Mouse (Mus musculus): ENCODE measurements around the gene Runx2. TPM values are rescaled to one million over a fixed set of nuclear protein-coding genes. Genes with fewer than 3 reads are reported as not detected.

The Runx2 gene
- polyA plus RNA-seq, 1 experiment from 2014 or later: 3.0 TPM

- no peak overlapping the region for H3K4me2 ChIP-seq
- ATAC-seq (ENCODE audit: low FRiP score): no peak
- no peak overlapping the region for H3K27ac ChIP-seq
- H3K36me3 ChIP-seq (replicated peaks): no peaks in the 10 kb centered on the region
- no peaks in the 10 kb centered on the region for H3K9me3 ChIP-seq
- 92% methylated on average over 3 of the region's 3 CpGs for WGBS
- H3K4me3 ChIP-seq (replicated peaks): no peak overlapping the region
- no peaks in the 10 kb centered on the region for H3K27me3 ChIP-seq
- H3K9ac ChIP-seq: no peak overlapping the region
- no peaks in the 10 kb centered on the region for H3K4me1 ChIP-seq
Observed at GRCm38 (mm10) chr17:44519356-44519755, 295.2 kb downstream of the Runx2 start.

GRCm38 (mm10) chr17:44518156-44518555 is 296.4 kb downstream of the Runx2 start:
- no peaks in the 10 kb centered on the region for H3K4me1 ChIP-seq
- H3K4me3 ChIP-seq (replicated peaks): no peak overlapping the region
- no peaks in the 10 kb centered on the region for H3K36me3 ChIP-seq (replicated peaks)
- no peak for ATAC-seq (ENCODE audit: low FRiP score)
- H3K9me3 ChIP-seq: no peaks in the 10 kb centered on the region
- no peaks in the 10 kb centered on the region for H3K27me3 ChIP-seq
- H3K9ac ChIP-seq: no peak overlapping the region
- H3K27ac ChIP-seq: no peak overlapping the region
- H3K4me2 ChIP-seq: no peak overlapping the region
- 93% methylated on average over 6 of the region's 6 CpGs for WGBS

- ATAC-seq (ENCODE audit: low FRiP score): no peak
- WGBS: 75% methylated on average over 7 of the region's 7 CpGs
- Histone ChIP-seq H3K9me3 (no peaks in the 10 kb centered on the region), H3K27ac (no peak overlapping the region), H3K9ac (no peak overlapping the region), H3K36me3 (replicated peaks) (no peaks in the 10 kb centered on the region), H3K4me1 (peaks cover 13% of the 10 kb centered on the region), H3K27me3 (no peaks in the 10 kb centered on the region), H3K4me2 (no peak overlapping the region), H3K4me3 (replicated peaks) (no peak overlapping the region)
Observed at GRCm38 (mm10) chr17:44508198-44508715, 306.3 kb downstream of the Runx2 start.

- Histone ChIP-seq H3K9me3 (no peaks in the 10 kb centered on the region), H3K36me3 (replicated peaks) (no peaks in the 10 kb centered on the region), H3K4me2 (no peak overlapping the region), H3K4me1 (peaks cover 13% of the 10 kb centered on the region), H3K27ac (no peak overlapping the region), H3K27me3 (no peaks in the 10 kb centered on the region), H3K9ac (no peak overlapping the region), H3K4me3 (replicated peaks) (no peak overlapping the region)
- no peak for ATAC-seq (ENCODE audit: low FRiP score)
- 86% methylated on average over 3 of the region's 3 CpGs for WGBS
Observed at GRCm38 (mm10) chr17:44507741-44508140, 306.9 kb downstream of the Runx2 start.

GRCm38 (mm10) chr17:44506524-44506923 is 308.1 kb downstream of the Runx2 start:
- Histone ChIP-seq H3K27me3 (no peaks in the 10 kb centered on the region), H3K9ac (no peak overlapping the region), H3K4me3 (replicated peaks) (no peak overlapping the region), H3K4me1 (peaks cover 13% of the 10 kb centered on the region), H3K9me3 (no peaks in the 10 kb centered on the region), H3K4me2 (no peak overlapping the region), H3K36me3 (replicated peaks) (no peaks in the 10 kb centered on the region), H3K27ac (no peak overlapping the region)
- 77% methylated on average over 3 of the region's 3 CpGs for WGBS
- peak; percentile 46; the same call in 1 of the 2 replicates for ATAC-seq (ENCODE audit: low FRiP score)

GRCm38 (mm10) chr17:44504794-44505317 is 309.7 kb downstream of the Runx2 start:
- Histone ChIP-seq H3K27ac (no peak overlapping the region), H3K4me2 (no peak overlapping the region), H3K4me1 (peaks cover 13% of the 10 kb centered on the region), H3K9ac (no peak overlapping the region), H3K9me3 (no peaks in the 10 kb centered on the region), H3K27me3 (no peaks in the 10 kb centered on the region), H3K36me3 (replicated peaks) (no peaks in the 10 kb centered on the region), H3K4me3 (replicated peaks) (no peak overlapping the region)
- WGBS: 91% methylated on average over 10 of the region's 10 CpGs
- ATAC-seq (ENCODE audit: low FRiP score): no peak

GRCm38 (mm10) chr17:44502176-44502575 is 312.4 kb downstream of the Runx2 start:
- H3K27me3 ChIP-seq: no peaks in the 10 kb centered on the region
- no peak overlapping the region for H3K4me3 ChIP-seq (replicated peaks)
- H3K4me2 ChIP-seq: no peak overlapping the region
- no peaks in the 10 kb centered on the region for H3K4me1 ChIP-seq
- H3K9me3 ChIP-seq: no peaks in the 10 kb centered on the region
- ATAC-seq (ENCODE audit: low FRiP score): no peak
- WGBS: 95% methylated on average over 5 of the region's 5 CpGs
- H3K9ac ChIP-seq: no peak overlapping the region
- no peak overlapping the region for H3K27ac ChIP-seq
- no peaks in the 10 kb centered on the region for H3K36me3 ChIP-seq (replicated peaks)

- H3K4me1 ChIP-seq: no peaks in the 10 kb centered on the region
- H3K27ac ChIP-seq: no peak overlapping the region
- H3K36me3 ChIP-seq (replicated peaks): no peaks in the 10 kb centered on the region
- H3K4me3 ChIP-seq (replicated peaks): no peak overlapping the region
- H3K4me2 ChIP-seq: no peak overlapping the region
- no peak overlapping the region for H3K9ac ChIP-seq
- no peak for ATAC-seq (ENCODE audit: low FRiP score)
- H3K9me3 ChIP-seq: no peaks in the 10 kb centered on the region
- H3K27me3 ChIP-seq: no peaks in the 10 kb centered on the region
- WGBS: 85% methylated on average over 11 of the region's 11 CpGs
Observed at GRCm38 (mm10) chr17:44500306-44500899, 314.2 kb downstream of the Runx2 start.

GRCm38 (mm10) chr17:44490164-44490794 is 324.3 kb downstream of the Runx2 start:
- 84% methylated on average over 11 of the region's 11 CpGs for WGBS
- Histone ChIP-seq H3K4me3 (replicated peaks) (no peak overlapping the region), H3K4me1 (no peaks in the 10 kb centered on the region), H3K27ac (no peak overlapping the region), H3K36me3 (replicated peaks) (no peaks in the 10 kb centered on the region), H3K9me3 (no peaks in the 10 kb centered on the region), H3K27me3 (no peaks in the 10 kb centered on the region), H3K4me2 (no peak overlapping the region), H3K9ac (no peak overlapping the region)
- no peak for ATAC-seq (ENCODE audit: low FRiP score)

GRCm38 (mm10) chr17:44489346-44489745 is 325.3 kb downstream of the Runx2 start:
- Histone ChIP-seq H3K4me3 (replicated peaks) (no peak overlapping the region), H3K36me3 (replicated peaks) (no peaks in the 10 kb centered on the region), H3K4me2 (no peak overlapping the region), H3K9me3 (no peaks in the 10 kb centered on the region), H3K4me1 (no peaks in the 10 kb centered on the region), H3K9ac (no peak overlapping the region), H3K27me3 (no peaks in the 10 kb centered on the region), H3K27ac (no peak overlapping the region)
- 85% methylated on average over 6 of the region's 6 CpGs for WGBS
- no peak for ATAC-seq (ENCODE audit: low FRiP score)

- ATAC-seq (ENCODE audit: low FRiP score): no peak
- 86% methylated on average over 10 of the region's 10 CpGs for WGBS
- no peak overlapping the region for H3K4me2 ChIP-seq
Observed at GRCm38 (mm10) chr17:44487514-44488244, 326.9 kb downstream of the Runx2 start.

GRCm38 (mm10) chr17:44485337-44485736 is 329.3 kb downstream of the Runx2 start:
- no peak overlapping the region for H3K4me2 ChIP-seq
- no peak overlapping the region for H3K9ac ChIP-seq
- no peak overlapping the region for H3K4me3 ChIP-seq (replicated peaks)
- no peaks in the 10 kb centered on the region for H3K36me3 ChIP-seq (replicated peaks)
- H3K27me3 ChIP-seq: no peaks in the 10 kb centered on the region
- no peaks in the 10 kb centered on the region for H3K4me1 ChIP-seq
- no peak overlapping the region for H3K27ac ChIP-seq
- H3K9me3 ChIP-seq: no peaks in the 10 kb centered on the region
- ATAC-seq (ENCODE audit: low FRiP score): no peak
- 89% methylated on average over 5 of the region's 5 CpGs for WGBS

More at GRCm38 (mm10) chr17:44487514-44488244, 326.9 kb downstream of the Runx2 start:
- Histone ChIP-seq H3K27ac (no peak overlapping the region), H3K9ac (no peak overlapping the region), H3K36me3 (replicated peaks) (no peaks in the 10 kb centered on the region), H3K4me3 (replicated peaks) (no peak overlapping the region), H3K27me3 (no peaks in the 10 kb centered on the region), H3K4me1 (no peaks in the 10 kb centered on the region), H3K9me3 (no peaks in the 10 kb centered on the region)
